Mouse (Mus musculus) embryonic fibroblast, embryonic 13.5 days (primary cell): ENCODE results near the gene Mfsd4b3. TPM values are rescaled to one million over a fixed set of nuclear protein-coding genes. Genes with fewer than 3 reads are reported as not detected.
"Not testable (repeated sequence)": the region's sequence is repeated elsewhere in the genome, so short reads cannot be mapped to it uniquely, and the experiment has no call there.

ENCODE experiments used
- H3K27ac ChIP-seq: 2 replicates; pipeline ENCODE4 v1.5.1; 2012; ENCODE audit warnings: low read length, control low read depth, inconsistent platforms; ENCODE audit not compliant: insufficient read depth
- H3K4me1 ChIP-seq: 2 replicates; pipeline ENCODE4 v1.6.1; 2011; ENCODE audit warnings: low read length; ENCODE audit not compliant: control insufficient read depth, insufficient read depth
- H3K4me3 ChIP-seq: 2 replicates; pipeline ENCODE4 v1.5.1; 2011; ENCODE audit warnings: mild to moderate bottlenecking, control low read depth, low read length; ENCODE audit not compliant: insufficient read depth
- CTCF ChIP-seq: IDR thresholded peaks from 2 replicates; pipeline ENCODE4 v1.5.1; 2011; ENCODE audit warnings: mild to moderate bottlenecking, control low read depth, low read length, moderate library complexity, borderline replicate concordance; ENCODE audit not compliant: insufficient read depth
- POLR2A ChIP-seq: IDR thresholded peaks from 2 replicates; pipeline ENCODE4 v1.6.1; 2011; ENCODE audit warnings: low read depth, mild to moderate bottlenecking, control low read depth, low read length, moderate library complexity
- polyA plus RNA-seq: library from polyadenylated mRNA; stranded (reverse); fragments of >200 nt; gene quantifications from 2 replicates; pipeline ENCODE4 v1.2.4, GENCODE M21; 2011; ENCODE audit warnings: low read depth; ENCODE audit not compliant: missing spikeins, insufficient read length

The Mfsd4b3 gene
- polyA plus RNA-seq, 1 experiment = 0.56 TPM

DNA sequence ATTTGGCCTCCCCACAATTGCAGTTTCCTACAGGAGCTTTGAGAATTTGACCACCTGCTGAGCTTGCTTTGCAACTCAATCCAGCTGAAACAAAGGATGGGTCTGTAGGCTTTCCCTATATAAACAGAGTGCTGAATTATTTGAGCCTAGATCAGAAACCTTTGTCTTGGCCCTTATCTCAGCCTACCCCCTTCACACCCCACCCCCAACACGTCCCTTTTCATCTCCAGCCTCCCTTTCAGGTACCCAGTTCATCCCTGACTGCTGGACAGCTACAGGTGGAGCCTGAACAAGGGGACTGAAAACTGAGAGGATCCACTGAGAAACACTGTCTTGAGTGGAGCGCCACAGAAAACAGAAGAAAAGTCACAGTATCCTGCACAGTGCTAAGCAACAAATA lies 15.8 kb upstream of the Mfsd4b3 start:
- Histone ChIP-seq H3K27ac (no peak overlapping the region), H3K4me1 (no peaks in the 10 kb centered on the region), H3K4me3 (no peak overlapping the region)
- no peak for TF ChIP-seq POLR2A
- TF ChIP-seq CTCF = no peak

GRCm38 (mm10) chr10:39974982-39975381 lies 15.0 kb upstream of the Mfsd4b3 start:
- Histone ChIP-seq H3K4me3 (no peak overlapping the region), H3K27ac (no peak overlapping the region), H3K4me1 (no peaks in the 10 kb centered on the region)
- TF ChIP-seq POLR2A (no peak), CTCF (no peak)

DNA sequence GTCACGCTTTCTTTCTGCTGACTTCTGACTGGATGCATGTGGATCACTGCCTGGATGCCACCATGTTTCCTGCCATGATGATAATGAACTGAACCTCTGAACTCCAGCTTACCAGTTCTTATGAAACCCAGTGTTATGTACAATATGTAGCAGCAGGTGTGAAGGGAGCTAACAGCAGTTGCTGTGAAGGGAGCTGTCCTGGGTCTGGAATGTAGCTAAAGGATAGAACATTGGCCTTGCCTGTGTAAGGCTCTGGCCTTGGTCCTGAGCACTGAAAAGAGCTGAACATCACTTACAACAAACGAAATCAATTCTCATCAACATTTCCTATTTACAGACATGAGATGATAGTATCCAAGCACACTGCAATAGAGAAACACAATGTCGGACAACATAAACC lies 7.6 kb upstream of the Mfsd4b3 start:
- H3K4me1 ChIP-seq = no peaks in the 10 kb centered on the region
- H3K27ac ChIP-seq = no peak overlapping the region
- H3K4me3 ChIP-seq = no peak overlapping the region
- TF ChIP-seq POLR2A = no peak
- TF ChIP-seq CTCF = no peak

DNA sequence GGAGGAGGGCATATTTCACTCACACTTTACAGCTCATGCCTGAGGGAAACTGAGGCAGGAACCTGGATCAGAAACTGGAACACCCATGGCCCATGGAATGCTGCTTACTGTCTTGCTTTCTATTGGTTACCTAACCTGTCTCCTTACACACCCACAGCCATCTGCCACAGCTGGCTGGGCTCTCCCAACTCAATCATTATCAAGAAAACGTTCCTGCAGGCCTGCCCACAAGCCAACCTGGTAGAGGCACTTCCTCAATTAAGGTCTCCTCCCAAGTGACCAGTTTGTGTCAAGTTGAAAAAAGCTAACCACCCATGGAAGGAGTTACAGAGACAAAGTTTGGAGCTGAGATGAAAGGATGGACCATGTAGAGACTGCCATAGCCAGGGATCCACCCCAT lies 2.0 kb upstream of the Mfsd4b3 start:
- no peak for TF ChIP-seq CTCF
- TF ChIP-seq POLR2A = no peak
- no peak overlapping the region for H3K27ac ChIP-seq
- H3K4me3 ChIP-seq = no peak overlapping the region
- H3K4me1 ChIP-seq = no peaks in the 10 kb centered on the region

DNA sequence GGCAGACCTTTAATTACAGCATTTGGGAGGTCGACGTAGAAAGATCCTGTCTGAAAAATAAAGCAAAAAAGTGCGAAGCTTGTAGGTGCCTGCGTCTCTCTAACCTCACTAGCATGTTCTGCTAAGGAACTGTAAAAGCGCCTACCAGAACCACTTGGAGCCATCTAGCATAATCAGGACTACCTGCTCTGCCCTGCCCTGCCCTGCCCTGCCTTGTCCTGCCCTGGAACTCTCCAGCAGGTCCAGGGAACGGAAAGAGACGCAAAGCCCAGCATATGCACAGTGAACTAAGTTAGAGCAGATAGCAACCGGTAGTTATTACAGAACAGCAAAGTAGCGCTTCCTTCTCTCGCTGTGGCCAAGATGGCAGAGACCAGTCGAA lies 479 bp upstream of the Mfsd4b3 start:
- H3K4me3 ChIP-seq = no peak overlapping the region
- no peak for TF ChIP-seq POLR2A
- TF ChIP-seq CTCF = no peak
- H3K27ac ChIP-seq = no peak overlapping the region
- no peaks in the 10 kb centered on the region for H3K4me1 ChIP-seq

DNA sequence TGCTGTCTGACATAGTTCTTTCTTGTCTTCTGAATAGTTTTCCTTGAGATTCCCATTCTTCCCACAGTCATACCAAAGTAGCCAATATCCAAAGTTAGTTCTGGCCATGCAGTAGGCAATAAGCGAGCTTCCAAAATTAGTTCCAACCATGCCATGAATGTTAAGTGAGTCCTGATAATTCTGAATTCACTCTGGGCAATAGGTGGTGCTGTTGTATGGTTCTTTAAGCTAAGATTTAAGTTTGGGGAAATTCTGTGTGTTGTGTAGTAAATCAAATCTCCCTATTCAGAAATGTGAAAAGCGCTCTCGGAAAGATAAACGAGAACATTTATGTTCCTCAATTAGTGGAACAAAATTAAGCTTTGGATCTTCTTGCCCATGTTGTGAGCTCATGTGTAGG lies 1.7 kb downstream of the Mfsd4b3 start:
- no peaks in the 10 kb centered on the region for H3K4me1 ChIP-seq

GRCm38 (mm10) chr10:39956340-39956878 lies 3.5 kb downstream of the Mfsd4b3 start:
- no peak overlapping the region for H3K27ac ChIP-seq
- no peaks in the 10 kb centered on the region for H3K4me1 ChIP-seq
- TF ChIP-seq CTCF (no peak), POLR2A (no peak)

More for the DNA sequence above, 1.7 kb downstream of the Mfsd4b3 start:
- Histone ChIP-seq H3K27ac (no peak overlapping the region), H3K4me3 (no peak overlapping the region)
- TF ChIP-seq CTCF (no peak), POLR2A (no peak)

GRCm38 (mm10) chr10:39955163-39955562 lies 4.8 kb downstream of the Mfsd4b3 start:
- H3K4me3 ChIP-seq = no peak overlapping the region
- no peaks in the 10 kb centered on the region for H3K4me1 ChIP-seq
- H3K27ac ChIP-seq = no peak overlapping the region
- TF ChIP-seq CTCF (no peak), POLR2A (no peak)

More at GRCm38 (mm10) chr10:39956340-39956878, 3.5 kb downstream of the Mfsd4b3 start:
- no peak overlapping the region for H3K4me3 ChIP-seq

GRCm38 (mm10) chr10:39949377-39949954 lies 10.5 kb downstream of the Mfsd4b3 start:
- H3K27ac ChIP-seq = no peak overlapping the region
- TF ChIP-seq CTCF = no peak
- TF ChIP-seq POLR2A = no peak
- H3K4me3 ChIP-seq = no peak overlapping the region
- no peaks in the 10 kb centered on the region for H3K4me1 ChIP-seq

- not testable (repeated sequence) for H3K4me1 ChIP-seq, H3K27ac ChIP-seq, H3K4me3 ChIP-seq
Measured at GRCm38 (mm10) chr10:39947195-39947594, 12.8 kb downstream of the Mfsd4b3 start.
